Mouse (Mus musculus) C2C12 (cell line): ENCODE results near the gene Cdc14a. TPM values are rescaled to one million over a fixed set of nuclear protein-coding genes. Genes with fewer than 3 reads are reported as not detected.

Source experiments
- H3K27me3 ChIP-seq: one replicate; pipeline ENCODE4 v1.6.1; 2011; ENCODE audit not compliant: control insufficient read depth, insufficient read depth, insufficient read length
- H3K36me3 ChIP-seq: one replicate; pipeline ENCODE4 v1.6.1; 2011; ENCODE audit not compliant: control insufficient read depth, insufficient read depth
- H3K4me3 ChIP-seq: one replicate; pipeline ENCODE4 v1.5.1; 2011; ENCODE audit warnings: mild to moderate bottlenecking, control low read depth; ENCODE audit not compliant: poor library complexity, insufficient read depth, severe bottlenecking
- H3K79me2 ChIP-seq: one replicate; pipeline ENCODE4 v1.6.1; 2011; ENCODE audit not compliant: control insufficient read depth, insufficient read depth
- H3K79me3 ChIP-seq: one replicate; pipeline ENCODE4 v1.6.1; 2011; ENCODE audit warnings: low read depth, control low read depth
- H3ac ChIP-seq: one replicate; pipeline ENCODE3; 2011; ENCODE audit warnings: low read depth; ENCODE audit not compliant: control insufficient read depth, insufficient read length
- CEBPB ChIP-seq: IDR thresholded peaks from one replicate; pipeline ENCODE4 v1.6.1; 2011; ENCODE audit warnings: low read depth, mild to moderate bottlenecking, control low read depth, moderate library complexity
- CTCF ChIP-seq: IDR thresholded peaks from one replicate; pipeline ENCODE4 v1.5.1; 2011; ENCODE audit not compliant: control insufficient read depth, insufficient read depth, insufficient read length
- FOSL1 ChIP-seq: IDR thresholded peaks from one replicate; pipeline ENCODE4 v1.8.0; 2011; ENCODE audit warnings: mild to moderate bottlenecking, low read length; ENCODE audit not compliant: poor library complexity, insufficient read depth, severe bottlenecking
- MAX ChIP-seq: IDR thresholded peaks from one replicate; pipeline ENCODE4 v1.6.1; 2011; ENCODE audit warnings: mild to moderate bottlenecking, control low read depth
- MYOD1 ChIP-seq: IDR thresholded peaks from one replicate; pipeline ENCODE4 v1.6.1; 2011; ENCODE audit warnings: low read depth; ENCODE audit not compliant: control insufficient read depth, insufficient read length
- MYOG ChIP-seq: IDR thresholded peaks from one replicate; pipeline ENCODE4 v1.6.1; 2011; ENCODE audit not compliant: control insufficient read depth, insufficient read length; ENCODE audit errors: extremely low read depth
- USF1 ChIP-seq: IDR thresholded peaks from one replicate; pipeline ENCODE4 v1.6.1; 2011; ENCODE audit warnings: low read depth, mild to moderate bottlenecking, control low read depth, moderate library complexity
- polyA plus RNA-seq: library from polyadenylated mRNA; unstranded; fragments of >200 nt; fragmentation: generic; extraction: Trizol; gene quantifications from one replicate; pipeline ENCODE4 v1.2.1, GENCODE M21; 2012; ENCODE audit warnings: missing spikeins

Cdc14a gene
- polyA plus RNA-seq, 1 experiment, result 1.1 TPM

DNA sequence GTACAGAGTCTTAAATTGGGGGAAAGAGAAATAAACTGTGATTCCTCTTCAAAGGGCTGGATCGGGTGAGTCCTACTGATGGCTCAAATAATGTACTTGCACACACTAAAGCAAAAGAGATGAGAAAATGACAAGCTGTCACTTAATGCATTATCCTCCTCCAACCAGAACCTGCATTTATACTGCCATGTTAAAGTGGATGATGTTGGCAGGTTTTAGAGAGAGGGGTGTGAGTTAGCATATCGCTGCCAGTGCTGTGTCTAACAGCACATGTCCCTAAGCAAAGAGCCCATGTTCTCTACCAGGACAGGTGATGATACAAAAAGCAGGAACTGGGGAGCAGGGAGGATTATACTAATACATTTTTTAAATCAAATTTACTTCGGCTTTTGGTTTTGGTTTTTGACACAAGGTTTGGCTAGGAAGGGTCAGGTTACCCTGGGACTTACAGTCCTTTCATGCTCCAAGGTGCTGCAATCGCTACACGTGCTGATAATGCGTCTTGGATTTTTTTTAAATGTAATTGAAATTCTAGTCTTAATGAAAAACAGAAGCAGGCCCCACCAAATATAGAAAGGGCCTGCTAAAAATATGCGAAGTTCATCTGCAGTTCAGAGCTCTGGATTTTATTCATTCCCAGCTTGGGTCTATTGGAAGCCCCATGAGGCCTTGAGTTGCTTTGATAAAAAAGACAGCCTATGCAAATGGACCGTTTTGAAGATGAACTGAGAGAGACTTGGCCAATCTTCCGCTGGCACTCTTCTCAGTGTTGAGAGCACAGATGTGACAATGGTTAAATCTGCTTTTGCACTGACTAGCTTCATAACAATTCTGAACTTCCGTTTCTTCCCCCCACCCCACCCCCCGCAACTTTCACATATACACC is 195.2 kb downstream of the Cdc14a start:
- Histone ChIP-seq H3ac (no peak overlapping the region), H3K4me3 (no peak overlapping the region), H3K27me3 (no peaks in the 10 kb centered on the region), H3K36me3 (no peaks in the 10 kb centered on the region), H3K79me2 (no peaks in the 10 kb centered on the region), H3K79me3 (no peaks in the 10 kb centered on the region)
- TF ChIP-seq FOSL1, result no peak
- TF ChIP-seq MAX, result no peak
- no peak for TF ChIP-seq CEBPB

DNA sequence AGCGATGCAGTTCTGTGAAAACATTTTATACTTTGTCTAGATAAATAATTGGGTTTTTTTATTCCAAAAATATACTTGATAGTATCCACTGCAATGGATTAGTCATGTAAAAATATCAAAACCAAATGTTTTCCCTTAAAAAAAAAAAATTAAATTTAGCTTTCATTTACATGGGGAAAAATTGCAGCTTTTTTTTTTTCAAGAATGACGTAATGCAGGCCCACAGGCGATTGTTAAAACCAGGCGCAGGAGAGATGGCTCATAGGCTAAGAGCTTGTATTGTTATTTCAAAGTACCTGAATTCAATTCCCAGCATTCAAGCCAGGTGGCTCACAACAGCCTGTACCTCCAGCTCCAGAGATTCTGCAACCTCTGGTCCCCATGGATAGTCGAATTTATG is 196.4 kb downstream of the Cdc14a start:
- Histone ChIP-seq H3ac (no peak overlapping the region), H3K79me2 (no peaks in the 10 kb centered on the region), H3K36me3 (no peaks in the 10 kb centered on the region), H3K27me3 (no peaks in the 10 kb centered on the region), H3K79me3 (no peaks in the 10 kb centered on the region), H3K4me3 (no peak overlapping the region)
- no peak for TF ChIP-seq CEBPB
- no peak for TF ChIP-seq FOSL1
- no peak for TF ChIP-seq USF1
- no peak for TF ChIP-seq MYOD1
- TF ChIP-seq MYOG, result no peak
- TF ChIP-seq MAX, result no peak
- no peak for TF ChIP-seq CTCF

DNA sequence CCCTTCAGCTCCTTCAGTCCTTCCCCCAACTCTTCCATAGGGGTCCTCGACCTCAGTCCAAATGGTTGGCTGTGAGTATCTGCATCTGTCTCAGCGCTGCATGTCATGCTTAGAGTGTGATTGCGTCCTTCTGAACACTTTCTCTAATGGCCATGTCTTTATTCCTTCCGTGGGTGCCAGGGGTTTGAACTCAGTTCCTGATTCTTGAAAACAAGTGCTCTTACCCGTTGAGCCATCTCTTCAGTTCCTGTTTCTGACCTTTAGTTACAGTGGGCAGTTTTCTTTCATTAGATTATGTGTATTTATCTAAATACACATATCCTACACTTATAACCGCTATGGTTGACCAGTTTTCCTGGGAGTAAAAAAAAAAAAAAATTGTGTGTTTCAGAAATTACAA is 196.9 kb downstream of the Cdc14a start:
- Histone ChIP-seq H3K27me3 (no peaks in the 10 kb centered on the region), H3K36me3 (no peaks in the 10 kb centered on the region), H3K79me3 (no peaks in the 10 kb centered on the region), H3K4me3 (no peak overlapping the region), H3ac (no peak overlapping the region), H3K79me2 (no peaks in the 10 kb centered on the region)
- no peak for TF ChIP-seq USF1
- no peak for TF ChIP-seq CEBPB
- TF ChIP-seq FOSL1, result no peak
- TF ChIP-seq MYOG, result no peak
- TF ChIP-seq MYOD1, result no peak
- TF ChIP-seq MAX, result no peak
- no peak for TF ChIP-seq CTCF

Other genes with a start within 250 kb of the Cdc14a start
- not detected for gene Gpr88, start 170.5 kb downstream of the Cdc14a start, polyA plus RNA-seq
- 52.7 TPM for gene Rtca, start 84.2 kb upstream of the Cdc14a start, polyA plus RNA-seq
- 1.8 TPM for gene Dbt, start 89.0 kb upstream of the Cdc14a start, polyA plus RNA-seq
- 0.15 TPM for gene Lrrc39, start 138.9 kb upstream of the Cdc14a start, polyA plus RNA-seq
- gene Sass6, start 170.9 kb upstream of the Cdc14a start, polyA plus RNA-seq, result 4.1 TPM
- 3.5 TPM for gene Trmt13, start 190.6 kb upstream of the Cdc14a start, polyA plus RNA-seq
- 13.3 TPM for gene Mfsd14a, start 238.6 kb upstream of the Cdc14a start, polyA plus RNA-seq